Mouse (Mus musculus): Measurements from ENCODE around the gene Sugp1. TPM values are rescaled to one million over a fixed set of nuclear protein-coding genes. Genes with fewer than 3 reads are reported as not detected.

The Sugp1 gene
- polyA plus RNA-seq, 1 experiment, result not detected

DNA sequence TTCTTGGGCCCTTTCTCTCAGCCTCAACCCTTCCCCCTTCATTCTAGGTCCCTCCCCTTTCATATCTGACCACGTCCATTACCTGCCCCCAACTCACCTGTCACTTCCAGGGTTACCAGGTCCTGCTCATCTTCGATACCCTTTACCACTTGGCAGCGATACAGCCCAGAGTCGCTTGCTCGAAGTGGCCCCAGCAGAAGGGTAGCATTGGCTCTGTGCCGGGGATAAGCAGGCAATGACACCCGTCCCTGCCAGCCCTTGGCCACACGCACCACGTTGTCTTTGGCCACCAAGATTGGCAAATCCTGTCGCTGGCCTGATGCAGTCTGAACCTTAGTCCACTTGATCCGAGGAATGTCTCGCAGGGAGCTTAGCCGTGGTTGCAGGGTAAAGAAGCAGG is 72.3 kb downstream of the Sugp1 start:
- no peak overlapping the region for H3K4me3 ChIP-seq (ENCODE audit: insufficient read depth, low read depth, low read length)
- peaks cover 40% of the 10 kb centered on the region for H3K4me1 ChIP-seq (ENCODE audit: control insufficient read depth, insufficient read depth, low read length)
- H3K27ac ChIP-seq (ENCODE audit: insufficient read depth, low read depth, low read length), result no peak overlapping the region
- 60% methylated on average over 13 of the region's 13 CpGs for WGBS
- no peak for TF ChIP-seq CTCF (IDR thresholded peaks at IDR 0.05; ENCODE audit: insufficient read depth, low read depth, low read length)
- no peak for TF ChIP-seq POLR2A (IDR thresholded peaks at IDR 0.05; ENCODE audit: insufficient read depth, low read depth, low read length)

DNA sequence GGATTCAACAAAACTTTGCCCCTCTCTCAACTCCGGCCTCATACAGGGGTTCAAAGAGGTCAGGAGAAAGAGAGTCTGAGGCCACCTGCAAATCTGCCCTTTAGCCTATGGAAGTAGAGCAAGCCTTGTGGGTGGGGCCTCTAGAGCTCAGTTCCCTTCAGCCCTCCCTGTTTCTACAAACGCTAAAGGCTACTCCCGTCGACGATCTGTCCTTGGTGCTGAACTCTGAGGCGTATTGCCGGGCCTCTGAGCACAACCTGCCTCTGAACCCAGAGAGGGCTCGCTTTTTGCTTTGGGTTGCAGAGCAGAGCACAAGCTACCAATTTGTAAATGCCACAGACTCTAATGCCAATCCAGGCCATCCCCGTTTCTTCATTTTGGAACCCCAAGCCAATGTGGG is 75.0 kb downstream of the Sugp1 start:
- H3K4me3 ChIP-seq (ENCODE audit: insufficient read depth, low read depth, low read length), result no peak overlapping the region
- H3K27ac ChIP-seq (ENCODE audit: insufficient read depth, low read depth, low read length), result no peak overlapping the region
- TF ChIP-seq POLR2A (IDR thresholded peaks at IDR 0.05; ENCODE audit: insufficient read depth, low read depth, low read length) (no peak), CTCF (IDR thresholded peaks at IDR 0.05; ENCODE audit: insufficient read depth, low read depth, low read length) (no peak)
- 29% methylated on average over 9 of the region's 9 CpGs for WGBS
- H3K4me1 ChIP-seq (ENCODE audit: control insufficient read depth, insufficient read depth, low read length), result peaks cover 30% of the 10 kb centered on the region

DNA sequence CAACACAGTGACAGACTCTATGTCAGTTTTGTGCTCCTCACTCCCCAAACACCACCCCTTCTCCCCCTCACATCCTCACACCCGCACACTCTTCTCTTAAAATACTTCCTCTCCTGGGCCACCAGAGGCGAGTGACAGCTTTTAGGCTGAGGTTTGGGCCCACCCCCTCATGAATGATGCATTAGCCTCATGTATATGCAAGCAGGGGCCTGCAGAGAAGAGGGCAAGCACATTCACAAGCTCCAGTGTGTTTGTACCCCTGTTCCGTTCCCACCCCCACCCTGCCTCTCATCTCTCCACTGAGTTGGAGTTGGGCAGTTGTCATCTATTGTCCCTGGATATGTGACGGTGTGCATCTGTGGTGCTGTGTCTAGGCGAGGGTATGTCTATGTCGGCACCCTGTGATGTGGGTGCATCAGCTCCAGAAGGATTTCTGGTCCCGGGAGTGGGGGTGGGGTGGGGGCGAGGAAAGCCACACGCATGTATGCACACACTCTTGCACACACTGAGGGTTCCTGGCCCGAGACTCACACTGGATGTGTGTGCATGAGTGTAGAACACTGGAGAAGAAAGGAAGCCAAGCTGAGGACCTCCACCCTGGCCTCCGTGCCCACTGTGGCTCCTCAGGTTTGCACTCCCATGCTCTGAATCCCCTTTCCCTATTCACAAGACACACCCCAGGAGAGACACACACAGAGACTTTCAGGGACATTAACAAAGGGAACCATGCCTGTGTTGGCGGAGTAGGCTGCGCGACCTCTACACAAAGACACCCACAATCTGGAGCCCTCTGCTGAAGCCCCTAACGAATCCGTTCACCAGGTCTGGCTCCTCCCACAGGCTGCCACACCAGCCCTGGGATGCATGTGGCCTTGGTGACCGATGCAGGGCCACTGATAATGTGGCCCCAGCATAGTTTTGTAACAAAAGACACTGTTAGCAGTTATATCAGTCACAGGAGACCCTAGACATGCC is 76.4 kb downstream of the Sugp1 start:
- peak overlapping the region; percentile 86 for H3K27ac ChIP-seq (ENCODE audit: insufficient read depth, low read depth, low read length)
- WGBS, result 3% methylated on average over 17 of the region's 17 CpGs
- peaks cover 27% of the 10 kb centered on the region for H3K4me1 ChIP-seq (ENCODE audit: control insufficient read depth, insufficient read depth, low read length)
- no peak for TF ChIP-seq CTCF (IDR thresholded peaks at IDR 0.05; ENCODE audit: insufficient read depth, low read depth, low read length)
- no peak for TF ChIP-seq POLR2A (IDR thresholded peaks at IDR 0.05; ENCODE audit: insufficient read depth, low read depth, low read length)
- H3K4me3 ChIP-seq (ENCODE audit: insufficient read depth, low read depth, low read length), result peak overlapping the region; percentile 79

DNA sequence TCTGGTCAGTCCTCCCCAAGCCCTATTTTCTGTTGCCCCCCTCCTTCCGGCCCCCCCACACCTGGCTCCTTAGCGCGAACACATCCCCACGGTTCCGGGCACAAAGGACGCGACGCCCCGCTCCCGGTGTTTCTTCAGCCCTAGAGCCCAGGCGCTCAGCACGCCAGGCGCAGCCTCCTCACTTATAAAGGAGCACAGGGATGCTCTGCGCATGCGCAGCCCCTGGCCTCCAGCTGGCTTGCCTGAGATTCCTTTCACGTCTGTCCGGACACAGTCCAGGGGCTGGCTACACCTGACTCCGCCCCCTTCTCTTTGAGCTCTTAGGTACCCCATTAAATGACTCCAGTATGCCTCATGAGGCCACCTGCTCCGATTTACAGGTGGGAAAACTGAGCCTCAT is 78.1 kb downstream of the Sugp1 start, which contains the start of gene Ncan:
Gene Ncan (minus strand): TSS at position 207 of the 400 bp plus-strand sequence.
- peak; percentile 96 for TF ChIP-seq POLR2A (IDR thresholded peaks at IDR 0.05; ENCODE audit: insufficient read depth, low read depth, low read length)
- TF ChIP-seq CTCF (IDR thresholded peaks at IDR 0.05; ENCODE audit: insufficient read depth, low read depth, low read length), result no peak
- Histone ChIP-seq H3K4me1 (ENCODE audit: control insufficient read depth, insufficient read depth, low read length) (peaks cover 26% of the 10 kb centered on the region), H3K4me3 (ENCODE audit: insufficient read depth, low read depth, low read length) (peak within 1 kb of the TSS; percentile 79), H3K27ac (ENCODE audit: insufficient read depth, low read depth, low read length) (peak within 1 kb of the TSS; percentile 86)
- under 1% methylated on average over 19 of the region's 19 CpGs for WGBS

Other genes starting within 250 kb of the Sugp1 start
- gene Gmip, start 234.1 kb upstream of the Sugp1 start, polyA plus RNA-seq (2012; ENCODE audit: insufficient read depth, insufficient read length, low replicate concordance, missing spikeins), result not detected in 2 replicates
- not detected in 2 replicates for gene Lpar2, start 220.4 kb upstream of the Sugp1 start, polyA plus RNA-seq (2012; ENCODE audit: insufficient read depth, insufficient read length, low replicate concordance, missing spikeins)
- gene Pbx4, start 210.3 kb upstream of the Sugp1 start, polyA plus RNA-seq (2012; ENCODE audit: insufficient read depth, insufficient read length, low replicate concordance, missing spikeins), result not detected in 2 replicates
- not detected in 2 replicates for gene Cilp2, start 155.1 kb upstream of the Sugp1 start, polyA plus RNA-seq (2012; ENCODE audit: insufficient read depth, insufficient read length, low replicate concordance, missing spikeins)
- gene Tssk6, start 140.6 kb upstream of the Sugp1 start, polyA plus RNA-seq (2012; ENCODE audit: insufficient read depth, insufficient read length, low replicate concordance, missing spikeins), result not detected in 2 replicates
- not detected in 2 replicates for gene Ndufa13, start 140.3 kb upstream of the Sugp1 start, polyA plus RNA-seq (2012; ENCODE audit: insufficient read depth, insufficient read length, low replicate concordance, missing spikeins)
- not detected in 2 replicates for gene Yjefn3, start 140.1 kb upstream of the Sugp1 start, polyA plus RNA-seq (2012; ENCODE audit: insufficient read depth, insufficient read length, low replicate concordance, missing spikeins)
- not detected in 2 replicates for gene Gatad2a, start 46.4 kb upstream of the Sugp1 start, polyA plus RNA-seq (2012; ENCODE audit: insufficient read depth, insufficient read length, low replicate concordance, missing spikeins)
- not detected in 2 replicates for gene Mau2, start 79 bp upstream of the Sugp1 start, polyA plus RNA-seq (2012; ENCODE audit: insufficient read depth, insufficient read length, low replicate concordance, missing spikeins)
- gene Tm6sf2, start 30.1 kb downstream of the Sugp1 start, polyA plus RNA-seq (2012; ENCODE audit: insufficient read depth, insufficient read length, low replicate concordance, missing spikeins), result not detected in 2 replicates
- not detected in 2 replicates for gene Hapln4, start 40.6 kb downstream of the Sugp1 start, polyA plus RNA-seq (2012; ENCODE audit: insufficient read depth, insufficient read length, low replicate concordance, missing spikeins)
- gene Ncan, start 78.1 kb downstream of the Sugp1 start, polyA plus RNA-seq (2012; ENCODE audit: insufficient read depth, insufficient read length, low replicate concordance, missing spikeins), result 84.7 TPM in 1 of 2 replicates, not detected in the other
- not detected in 2 replicates for gene Nr2c2ap, start 88.5 kb downstream of the Sugp1 start, polyA plus RNA-seq (2012; ENCODE audit: insufficient read depth, insufficient read length, low replicate concordance, missing spikeins)
- not detected in 2 replicates for gene Rfxank, start 96.3 kb downstream of the Sugp1 start, polyA plus RNA-seq (2012; ENCODE audit: insufficient read depth, insufficient read length, low replicate concordance, missing spikeins)
- not detected in 2 replicates for gene Borcs8, start 96.7 kb downstream of the Sugp1 start, polyA plus RNA-seq (2012; ENCODE audit: insufficient read depth, insufficient read length, low replicate concordance, missing spikeins)
- gene Mef2b, start 96.9 kb downstream of the Sugp1 start, polyA plus RNA-seq (2012; ENCODE audit: insufficient read depth, insufficient read length, low replicate concordance, missing spikeins), result not detected in 2 replicates
- not detected in 2 replicates for gene Tmem161a, start 129.5 kb downstream of the Sugp1 start, polyA plus RNA-seq (2012; ENCODE audit: insufficient read depth, insufficient read length, low replicate concordance, missing spikeins)
- gene Slc25a42, start 169.5 kb downstream of the Sugp1 start, polyA plus RNA-seq (2012; ENCODE audit: insufficient read depth, insufficient read length, low replicate concordance, missing spikeins), result not detected in 2 replicates
- gene Sugp2, start 191.4 kb downstream of the Sugp1 start, polyA plus RNA-seq (2012; ENCODE audit: insufficient read depth, insufficient read length, low replicate concordance, missing spikeins), result not detected in 2 replicates
- gene Armc6, start 191.7 kb downstream of the Sugp1 start, polyA plus RNA-seq (2012; ENCODE audit: insufficient read depth, insufficient read length, low replicate concordance, missing spikeins), result not detected in 2 replicates
- gene Homer3, start 240.0 kb downstream of the Sugp1 start, polyA plus RNA-seq (2012; ENCODE audit: insufficient read depth, insufficient read length, low replicate concordance, missing spikeins), result not detected in 2 replicates

Data from olfactory bulb, adult 2 months (tissue).